Mouse (Mus musculus) hindbrain, embryonic 10.5 days (tissue): ENCODE measurements around the gene Slc38a1. TPM values are rescaled to one million over a fixed set of nuclear protein-coding genes. Genes with fewer than 3 reads are reported as not detected.

ENCODE experiments used
- DNase-seq: peaks from one replicate; pipeline ENCODE4 v3.0.0-alpha.2; 2017; ENCODE audit warnings: low spot score
- H3K27ac ChIP-seq: fragments of 300-500 bp; sonication (generic); 2 replicates; pipeline ENCODE4 v1.5.1; 2016; ENCODE audit warnings: mild to moderate bottlenecking, moderate library complexity
- H3K27me3 ChIP-seq: fragments of 300-500 bp; sonication (generic); 2 replicates; pipeline ENCODE4 v1.6.1; 2016; ENCODE audit warnings: mild to moderate bottlenecking; ENCODE audit not compliant: poor library complexity, insufficient read depth, severe bottlenecking
- H3K36me3 ChIP-seq: fragments of 300-500 bp; sonication (generic); 2 replicates; pipeline ENCODE4 v1.6.1; 2016; ENCODE audit warnings: mild to moderate bottlenecking, moderate library complexity
- H3K4me1 ChIP-seq: fragments of 300-500 bp; sonication (generic); replicated peaks from 2 replicates; pipeline ENCODE4 v1.6.1; 2016; ENCODE audit warnings: mild to moderate bottlenecking
- H3K4me3 ChIP-seq: fragments of 300-500 bp; sonication (generic); 2 replicates; pipeline ENCODE4 v1.5.1; 2016; ENCODE audit warnings: mild to moderate bottlenecking, moderate library complexity
- H3K9me3 ChIP-seq: fragments of 300-500 bp; sonication (generic); 2 replicates; pipeline ENCODE4 v1.6.1; 2016; ENCODE audit warnings: mild to moderate bottlenecking, moderate library complexity
- WGBS: fragments of 180-500 bp; shearing (Covaris S2); methylation state at CpG from one replicate; pipeline ENCODE4 v1.1.7; 2016; 5-methylcytosine and 5-hydroxymethylcytosine counted together
- polyA plus RNA-seq: library from polyadenylated mRNA; unstranded; fragments of >200 nt; fragmentation: Nextera tagmentation; extraction: Ambion mirVana; gene quantifications from 2 replicates; pipeline ENCODE4 v1.2.1, GENCODE M21; 2016

Gene Slc38a1
- polyA plus RNA-seq, 1 experiment from 2014 or later, result 109 TPM

DNA sequence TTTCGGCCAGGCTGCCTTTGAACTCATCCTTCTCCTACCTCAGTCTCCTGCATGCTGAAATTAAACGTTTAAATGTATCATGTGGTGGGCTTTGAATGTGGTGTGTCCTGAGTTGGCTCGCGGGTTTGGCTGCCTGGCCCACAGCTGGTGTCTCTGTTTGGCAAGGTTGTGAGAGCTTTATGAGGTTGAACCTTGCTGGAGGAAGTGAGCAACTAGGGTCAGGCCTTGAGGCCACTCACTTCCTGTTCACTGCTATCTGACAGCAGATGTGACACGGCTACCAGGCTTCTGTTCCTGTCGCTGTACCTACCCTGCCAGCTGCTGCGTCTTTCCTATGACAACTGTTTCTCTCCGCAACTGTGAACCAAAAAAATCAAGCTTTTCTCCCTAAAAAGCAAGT is 12.0 kb upstream of the Slc38a1 start:
- Histone ChIP-seq H3K4me1 (no peaks in the 10 kb centered on the region), H3K36me3 (no peaks in the 10 kb centered on the region), H3K27ac (no peak overlapping the region), H3K27me3 (no peaks in the 10 kb centered on the region), H3K9me3 (no peaks in the 10 kb centered on the region), H3K4me3 (no peak overlapping the region)
- DNase-seq, result no peak
- 77% methylated on average over 8 of the region's 8 CpGs for WGBS

DNA sequence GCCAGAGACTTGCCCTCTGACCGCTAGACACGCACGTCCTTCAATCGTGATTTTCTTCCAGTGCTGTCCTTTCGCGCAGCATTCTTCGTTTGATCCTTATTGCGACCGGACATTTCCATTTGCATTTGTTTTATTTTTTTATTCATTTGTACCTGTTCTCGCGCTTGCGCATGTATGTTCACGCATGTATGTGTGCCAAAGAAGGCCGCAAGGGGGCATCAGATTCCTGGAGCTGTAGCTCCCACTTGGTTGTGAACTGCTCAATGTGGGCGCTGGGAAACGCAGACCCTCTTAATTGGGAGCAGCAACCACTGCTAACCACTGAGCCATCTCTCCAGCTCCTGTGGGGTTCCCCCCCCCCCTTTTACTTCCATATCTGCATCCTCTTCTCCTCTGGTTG is 10.3 kb upstream of the Slc38a1 start:
- H3K36me3 ChIP-seq, result no peaks in the 10 kb centered on the region
- H3K27ac ChIP-seq, result no peak overlapping the region
- no peaks in the 10 kb centered on the region for H3K4me1 ChIP-seq
- no peaks in the 10 kb centered on the region for H3K9me3 ChIP-seq
- DNase-seq, result no peak
- WGBS, result 94% methylated on average over 16 of the region's 16 CpGs
- no peak overlapping the region for H3K4me3 ChIP-seq
- no peaks in the 10 kb centered on the region for H3K27me3 ChIP-seq

DNA sequence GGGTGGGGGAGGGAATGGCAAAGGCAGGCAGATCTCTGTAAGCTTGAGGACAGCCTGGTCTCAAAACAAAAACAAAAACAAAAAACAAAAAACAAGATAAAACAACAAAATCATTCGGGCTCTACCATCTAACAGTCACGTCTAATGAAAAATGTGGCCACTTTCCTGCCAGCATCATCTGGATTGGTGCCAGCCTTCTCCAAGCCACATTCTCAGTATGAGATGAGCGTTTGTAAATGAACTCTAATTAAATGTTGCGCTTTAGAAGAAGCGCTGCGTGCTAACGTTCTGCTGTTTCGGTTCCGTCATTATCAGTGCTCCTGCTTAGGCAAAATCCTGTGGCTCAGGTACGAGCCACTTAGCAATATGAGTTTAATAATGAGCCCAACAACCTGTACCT is 9.8 kb upstream of the Slc38a1 start:
- WGBS, result 92% methylated on average over 10 of the region's 10 CpGs
- Histone ChIP-seq H3K4me3 (no peak overlapping the region), H3K27ac (no peak overlapping the region), H3K36me3 (no peaks in the 10 kb centered on the region), H3K9me3 (no peaks in the 10 kb centered on the region), H3K27me3 (no peaks in the 10 kb centered on the region), H3K4me1 (0 out of 2 replicates have a peak, but pooled peaks cover under 1% of the 10 kb centered on the region)
- DNase-seq, result no peak

DNA sequence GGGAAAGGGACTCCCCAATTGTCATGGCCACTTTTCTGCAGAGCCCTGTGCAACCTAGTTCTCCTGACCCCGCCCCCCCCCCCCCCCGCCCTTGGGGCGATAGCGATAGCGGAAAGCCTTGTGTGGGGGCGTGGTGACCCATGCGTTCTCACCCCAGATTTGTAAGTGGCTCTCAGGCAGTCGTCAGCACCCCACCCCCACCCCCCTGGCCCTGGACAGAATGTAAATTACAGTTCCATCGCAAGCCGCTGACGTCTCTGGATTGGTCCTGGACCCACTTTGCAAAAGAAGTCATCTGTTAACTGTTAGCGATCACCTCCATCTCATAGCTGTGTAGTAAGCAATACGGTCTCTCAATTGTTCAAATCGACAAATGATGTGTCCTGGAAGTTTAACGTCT is 4.7 kb upstream of the Slc38a1 start:
- Histone ChIP-seq H3K27me3 (no peaks in the 10 kb centered on the region), H3K9me3 (no peaks in the 10 kb centered on the region), H3K36me3 (no peaks in the 10 kb centered on the region), H3K27ac (no peak overlapping the region), H3K4me1 (peaks cover 18% of the 10 kb centered on the region), H3K4me3 (no peak overlapping the region)
- DNase-seq, result no peak
- WGBS, result 40% methylated on average over 15 of the region's 15 CpGs

DNA sequence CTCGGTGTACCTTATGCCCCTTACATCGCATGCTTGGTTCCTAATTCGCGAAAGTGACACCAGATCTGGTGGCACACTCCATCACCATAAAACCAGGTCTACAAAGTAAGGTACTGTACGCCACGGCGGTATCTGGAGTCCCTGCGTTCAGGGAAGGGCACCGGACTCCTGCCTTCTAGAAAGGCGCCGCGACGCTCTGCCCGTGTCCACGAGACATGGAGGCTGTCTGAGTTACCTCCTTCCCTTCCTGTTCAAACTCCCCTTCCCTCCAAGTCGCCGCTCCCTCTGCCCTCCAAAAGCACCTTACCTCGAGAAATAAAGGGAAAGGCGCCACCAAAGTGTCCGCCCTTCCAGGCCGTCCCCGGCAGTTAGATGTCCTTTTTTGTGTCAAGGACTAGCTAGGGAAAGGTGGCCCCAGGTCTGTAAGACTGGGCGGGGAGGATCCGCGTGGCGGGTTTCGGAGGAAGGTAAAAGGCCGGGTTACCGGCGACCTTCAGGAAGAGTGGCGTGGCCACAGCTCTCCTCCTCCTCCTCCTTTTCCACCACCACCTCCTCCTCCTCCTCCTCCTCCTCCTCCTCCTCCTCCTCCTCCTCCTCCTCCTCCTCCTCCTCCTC is 785 bp downstream of the Slc38a1 start:
- H3K9me3 ChIP-seq, result peaks cover 9% of the 10 kb centered on the region; the same call in 1 of the 2 replicates
- peak overlapping the region; percentile 100 for H3K27ac ChIP-seq
- WGBS, result under 1% methylated on average over 31 of the region's 31 CpGs
- peak overlapping the region; percentile 94 for H3K4me3 ChIP-seq
- DNase-seq, result peak; percentile 80
- peaks cover 29% of the 10 kb centered on the region for H3K36me3 ChIP-seq
- peaks cover 41% of the 10 kb centered on the region for H3K4me1 ChIP-seq
- H3K27me3 ChIP-seq, result no peaks in the 10 kb centered on the region

DNA sequence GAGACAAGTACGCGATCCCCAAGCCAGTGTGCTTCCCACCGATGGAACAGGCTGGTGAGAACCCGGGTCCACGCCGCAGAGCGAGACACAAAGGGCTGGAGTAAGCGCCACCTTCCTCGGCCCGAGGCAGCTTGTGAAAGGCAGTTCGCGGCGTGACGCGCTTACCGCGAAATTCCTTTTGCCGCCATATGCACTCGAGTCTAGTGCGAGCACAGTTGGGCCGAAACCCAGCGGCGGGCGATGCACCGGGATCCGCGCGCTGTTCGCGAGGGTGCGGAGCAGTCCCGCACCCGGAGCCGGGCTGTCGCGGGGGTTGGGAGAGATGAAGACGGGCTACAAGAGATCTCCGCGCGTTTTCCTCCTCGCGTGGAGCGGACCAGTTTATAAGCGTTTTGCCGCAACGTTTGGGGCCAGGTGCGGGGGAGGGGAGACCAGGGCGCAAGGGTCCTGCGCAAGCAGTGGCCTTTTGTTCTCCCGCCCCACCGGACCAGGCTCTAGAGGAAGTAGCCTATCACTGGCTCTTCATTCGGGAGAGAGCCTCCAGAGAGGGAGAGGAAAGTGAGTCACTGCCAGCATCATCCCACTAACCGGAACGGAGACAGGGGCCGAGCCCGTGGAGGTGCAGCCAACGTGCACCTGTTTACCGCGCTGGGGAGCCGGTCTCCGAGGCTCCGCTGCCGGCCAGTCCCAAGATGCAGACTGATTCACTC is 1.4 kb downstream of the Slc38a1 start:
- Histone ChIP-seq H3K9me3 (peaks cover 14% of the 10 kb centered on the region), H3K27ac (peak overlapping the region; percentile 100), H3K4me3 (peak overlapping the region; percentile 94), H3K36me3 (peaks cover 36% of the 10 kb centered on the region), H3K27me3 (no peaks in the 10 kb centered on the region), H3K4me1 (peaks cover 41% of the 10 kb centered on the region)
- peak; percentile 86 for DNase-seq
- under 1% methylated on average over 63 of the region's 63 CpGs for WGBS

DNA sequence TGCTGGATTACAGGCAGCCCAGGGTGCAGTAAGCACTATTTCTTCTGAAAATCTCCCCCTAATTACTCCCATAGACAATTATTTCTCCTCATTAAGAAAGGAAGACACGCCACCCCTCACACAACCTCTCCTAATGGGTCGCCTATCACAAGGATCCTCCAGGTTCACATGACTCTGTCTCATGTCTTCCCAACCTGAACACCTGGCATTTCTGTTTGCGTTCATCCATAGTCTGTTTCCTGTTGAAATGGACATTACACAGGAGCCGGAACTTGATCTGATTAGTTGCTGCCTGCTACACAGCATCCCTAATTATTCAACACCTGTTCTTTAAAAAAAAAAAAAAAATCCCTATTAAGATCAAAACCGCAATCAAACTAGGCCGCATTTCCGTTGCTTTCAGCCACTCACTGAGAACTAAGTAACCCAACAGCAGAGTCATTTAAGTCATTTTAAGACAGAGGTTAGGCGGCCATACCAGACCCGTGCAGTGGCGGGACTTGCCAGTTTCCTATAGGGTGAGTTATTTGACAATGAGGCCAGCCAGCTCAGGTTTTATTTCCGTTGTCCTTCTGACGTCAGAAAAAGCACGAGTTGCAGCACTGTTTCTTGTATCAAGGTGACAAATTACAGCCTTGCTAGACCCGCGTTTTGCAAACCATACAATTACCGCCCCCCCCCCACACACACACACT is 2.3 kb downstream of the Slc38a1 start:
- Histone ChIP-seq H3K4me1 (peaks cover 41% of the 10 kb centered on the region), H3K27me3 (no peaks in the 10 kb centered on the region), H3K4me3 (peak overlapping the region; percentile 94), H3K36me3 (peaks cover 44% of the 10 kb centered on the region), H3K9me3 (peaks cover 22% of the 10 kb centered on the region), H3K27ac (peak overlapping the region; percentile 100)
- DNase-seq, result peak; percentile 59
- WGBS, result 11% methylated on average over 16 of the region's 16 CpGs

DNA sequence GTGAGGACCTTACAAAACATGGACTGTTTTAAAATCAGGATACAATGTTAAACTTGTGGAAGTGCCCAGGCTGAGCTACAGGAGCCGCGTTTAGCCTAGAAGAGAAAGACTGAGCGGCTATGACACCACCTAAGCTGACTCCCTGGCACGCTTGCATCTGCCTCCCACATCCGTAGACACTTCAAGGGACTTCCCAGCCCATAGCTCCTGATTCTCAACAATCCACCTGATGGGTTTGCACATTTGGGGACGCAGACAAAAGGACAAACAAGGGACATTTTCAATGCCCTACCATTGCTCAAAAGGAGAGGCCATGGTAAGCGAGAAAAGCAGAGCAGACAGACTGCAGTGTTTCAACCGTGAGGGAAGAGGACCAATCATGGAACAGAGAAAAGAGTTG is 3.1 kb downstream of the Slc38a1 start:
- no peak for DNase-seq
- peak overlapping the region; percentile 45; the same call in 1 of the 2 replicates for H3K27ac ChIP-seq
- 73% methylated on average over 8 of the region's 8 CpGs for WGBS
- H3K27me3 ChIP-seq, result no peaks in the 10 kb centered on the region
- H3K4me1 ChIP-seq, result peaks cover 44% of the 10 kb centered on the region
- H3K9me3 ChIP-seq, result peaks cover 30% of the 10 kb centered on the region
- peak overlapping the region; percentile 94 for H3K4me3 ChIP-seq
- peaks cover 52% of the 10 kb centered on the region for H3K36me3 ChIP-seq

DNA sequence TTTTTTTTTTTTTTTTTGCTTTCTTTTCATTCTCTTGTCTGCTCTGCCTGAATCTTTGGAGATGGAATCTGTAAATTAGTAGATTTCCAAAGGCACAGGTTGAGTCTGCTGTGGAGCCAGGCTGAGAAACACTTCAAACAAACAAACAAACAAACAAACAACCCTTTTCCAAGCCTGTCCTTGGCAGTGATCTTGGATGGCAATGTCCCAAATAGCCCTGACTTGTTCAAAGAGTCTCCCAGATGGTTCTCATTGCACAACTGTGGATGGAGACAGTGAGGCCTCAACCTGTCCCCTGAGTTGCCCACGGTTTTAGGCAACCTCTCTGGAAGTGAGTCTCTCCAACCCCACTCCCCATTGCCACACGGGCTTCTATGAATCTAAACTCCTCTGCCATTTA is 4.1 kb downstream of the Slc38a1 start:
- H3K4me3 ChIP-seq, result peak overlapping the region; percentile 94; the same call in 1 of the 2 replicates
- 83% methylated on average over 2 of the region's 2 CpGs for WGBS
- H3K9me3 ChIP-seq, result peaks cover 39% of the 10 kb centered on the region
- H3K27ac ChIP-seq, result 0 out of 2 replicates have a peak overlapping the region, but pooled peaks have one; percentile 9
- no peaks in the 10 kb centered on the region for H3K27me3 ChIP-seq
- peaks cover 41% of the 10 kb centered on the region for H3K4me1 ChIP-seq
- H3K36me3 ChIP-seq, result peaks cover 62% of the 10 kb centered on the region
- DNase-seq, result no peak

DNA sequence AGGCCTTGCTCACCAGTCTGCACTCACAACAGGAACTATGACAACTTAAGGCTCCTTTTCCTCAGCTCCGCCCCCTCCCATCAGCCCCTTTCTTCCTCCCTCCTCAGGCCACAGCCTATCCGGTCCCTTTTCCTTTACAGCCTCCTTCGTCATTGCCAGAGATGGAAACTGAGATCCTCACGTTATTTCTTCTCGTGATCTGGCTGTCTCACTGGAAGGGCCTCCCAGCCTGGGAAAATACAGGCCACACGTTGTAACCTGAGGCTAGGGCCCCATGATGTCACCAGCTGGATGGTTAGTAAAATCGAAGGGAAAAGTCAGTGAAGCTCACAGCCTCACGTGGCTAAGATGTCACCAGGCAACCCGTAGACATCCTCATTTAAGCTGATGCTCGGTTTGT is 4.5 kb downstream of the Slc38a1 start:
- H3K36me3 ChIP-seq, result peaks cover 67% of the 10 kb centered on the region

DNA sequence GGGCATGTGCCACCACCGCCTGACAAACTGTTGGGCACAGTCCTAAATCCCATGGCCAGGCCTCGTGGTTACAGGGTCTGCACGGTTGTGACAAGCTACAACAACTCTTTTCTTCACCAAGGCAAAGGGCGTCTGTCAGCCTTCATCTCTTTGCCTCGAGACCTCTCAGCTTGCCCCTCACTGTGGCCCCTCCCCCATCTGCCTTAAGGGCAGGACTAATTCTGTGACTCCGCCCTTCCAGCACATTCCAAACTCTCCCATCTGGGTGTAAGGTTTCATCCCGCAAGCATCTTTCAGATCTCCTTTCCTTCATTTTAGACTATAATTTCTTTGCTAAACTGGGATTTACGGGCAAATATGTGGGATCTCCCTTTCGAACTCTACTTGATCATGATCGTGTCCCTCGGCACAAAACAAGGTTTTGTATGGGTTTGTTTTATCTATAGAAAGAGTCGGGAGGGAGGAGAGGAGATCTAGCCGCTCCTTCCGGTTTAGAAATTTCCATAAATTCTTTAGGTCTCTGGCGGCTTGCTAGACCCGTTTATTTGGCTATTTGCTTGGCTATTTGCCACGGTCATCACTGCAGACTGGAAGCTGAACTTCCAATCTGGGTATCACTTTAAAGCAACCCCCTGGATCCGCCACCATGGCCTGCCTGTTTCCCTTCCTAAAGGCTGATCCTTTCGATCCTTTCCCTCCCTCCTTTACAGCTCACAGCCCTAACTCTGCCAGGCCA is 7.9 kb downstream of the Slc38a1 start:
- H3K27me3 ChIP-seq, result no peaks in the 10 kb centered on the region
- H3K27ac ChIP-seq, result no peak overlapping the region
- peaks cover 54% of the 10 kb centered on the region for H3K9me3 ChIP-seq
- peaks cover 23% of the 10 kb centered on the region for H3K4me1 ChIP-seq
- no peak overlapping the region for H3K4me3 ChIP-seq
- WGBS, result 89% methylated on average over 19 of the region's 19 CpGs
- H3K36me3 ChIP-seq, result peaks cover 100% of the 10 kb centered on the region
- no peak for DNase-seq

More for the DNA sequence above, 4.5 kb downstream of the Slc38a1 start:
- Histone ChIP-seq H3K27me3 (no peaks in the 10 kb centered on the region), H3K9me3 (peaks cover 43% of the 10 kb centered on the region), H3K4me1 (peaks cover 36% of the 10 kb centered on the region), H3K27ac (no peak overlapping the region), H3K4me3 (no peak overlapping the region)
- DNase-seq, result peak; percentile 20
- WGBS, result 81% methylated on average over 10 of the region's 10 CpGs

DNA sequence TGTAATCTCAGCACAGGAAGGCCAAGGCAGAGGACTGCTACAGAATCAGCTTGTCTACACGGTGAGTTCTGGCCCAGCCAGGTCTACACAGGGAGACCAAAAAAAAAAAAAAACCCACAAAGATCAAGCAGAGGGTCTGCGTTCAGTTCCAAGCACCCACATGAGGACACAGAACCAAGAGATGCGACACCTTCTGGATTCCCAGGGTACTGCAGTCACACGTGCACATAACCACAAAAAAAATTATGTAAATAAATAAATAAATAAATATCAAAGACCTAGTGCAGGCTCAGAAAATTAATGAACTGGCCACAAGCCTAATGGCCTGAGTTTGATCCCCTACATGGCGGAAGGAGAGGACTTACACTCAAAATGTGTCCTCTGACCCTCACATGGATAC is 10.5 kb downstream of the Slc38a1 start:
- H3K36me3 ChIP-seq, result peaks cover 99% of the 10 kb centered on the region
- H3K4me3 ChIP-seq, result no peak overlapping the region
- no peak overlapping the region for H3K27ac ChIP-seq
- DNase-seq, result no peak
- 0 out of 2 replicates have a peak, but pooled peaks cover 2% of the 10 kb centered on the region for H3K4me1 ChIP-seq
- peaks cover 47% of the 10 kb centered on the region for H3K9me3 ChIP-seq
- 95% methylated on average over 5 of the region's 5 CpGs for WGBS
- no peaks in the 10 kb centered on the region for H3K27me3 ChIP-seq
